Mouse (Mus musculus): ENCODE measurements around the gene Atp6v1e1. TPM values are rescaled to one million over a fixed set of nuclear protein-coding genes. Genes with fewer than 3 reads are reported as not detected.
"Not testable (repeated sequence)": the region's sequence is repeated elsewhere in the genome, so short reads cannot be mapped to it uniquely, and the experiment has no call there.

The Atp6v1e1 gene
- polyA plus RNA-seq, 1 experiment from 2014 or later, result 92.3 TPM

- WGBS, result 99% methylated on average over 2 of the region's 2 CpGs
Measured at GRCm38 (mm10) chr6:120819294-120819693, 3.3 kb downstream of the Atp6v1e1 start.

GRCm38 (mm10) chr6:120811999-120812398 is 10.6 kb downstream of the Atp6v1e1 start:
- H3K4me2 ChIP-seq; H3K27ac ChIP-seq (ENCODE audit: low read depth); H3K27me3 ChIP-seq (ENCODE audit: insufficient read depth, low read length); H3K9me3 ChIP-seq (ENCODE audit: low read depth, low read length); H3K9ac ChIP-seq; H3K4me1 ChIP-seq (ENCODE audit: insufficient read depth); DNase-seq; H3K4me3 ChIP-seq (ENCODE audit: low read depth, low read length); ATAC-seq (ENCODE audit: insufficient read depth): not testable (repeated sequence)
- H3K36me3 ChIP-seq (ENCODE audit: insufficient read depth), result peaks cover 37% of the 10 kb centered on the region
- WGBS, result 94% methylated on average over 7 of the region's 10 CpGs

More at GRCm38 (mm10) chr6:120819294-120819693, 3.3 kb downstream of the Atp6v1e1 start:
- Histone ChIP-seq H3K4me1 (ENCODE audit: insufficient read depth) (peaks cover 6% of the 10 kb centered on the region; the same call in 1 of the 2 replicates), H3K9me3 (ENCODE audit: low read depth, low read length) (no peaks in the 10 kb centered on the region), H3K27me3 (ENCODE audit: insufficient read depth, low read length) (no peaks in the 10 kb centered on the region), H3K4me2 (no peak overlapping the region), H3K4me3 (ENCODE audit: low read depth, low read length) (no peak overlapping the region), H3K36me3 (ENCODE audit: insufficient read depth) (peaks cover 23% of the 10 kb centered on the region), H3K27ac (ENCODE audit: low read depth) (no peak overlapping the region), H3K9ac (no peak overlapping the region)
- no peak for TF ChIP-seq CTCF (IDR thresholded peaks at IDR 0.05; ENCODE audit: low read depth)
- ATAC-seq (ENCODE audit: insufficient read depth), result no peak
- DNase-seq, result no peak

GRCm38 (mm10) chr6:120807738-120808081 is 14.9 kb downstream of the Atp6v1e1 start:
- no peak for TF ChIP-seq CTCF (IDR thresholded peaks at IDR 0.05; ENCODE audit: low read depth)
- Histone ChIP-seq H3K4me1 (ENCODE audit: insufficient read depth) (no peaks in the 10 kb centered on the region), H3K27me3 (ENCODE audit: insufficient read depth, low read length) (no peaks in the 10 kb centered on the region), H3K9ac (no peak overlapping the region), H3K27ac (ENCODE audit: low read depth) (no peak overlapping the region), H3K4me2 (no peak overlapping the region), H3K4me3 (ENCODE audit: low read depth, low read length) (no peak overlapping the region), H3K36me3 (ENCODE audit: insufficient read depth) (peaks cover 77% of the 10 kb centered on the region), H3K9me3 (ENCODE audit: low read depth, low read length) (no peaks in the 10 kb centered on the region)
- no peak for DNase-seq
- WGBS, result 67% methylated on average over 4 of the region's 4 CpGs
- no peak for ATAC-seq (ENCODE audit: insufficient read depth)

- no peak overlapping the region for H3K9ac ChIP-seq
- no peaks in the 10 kb centered on the region for H3K27me3 ChIP-seq (ENCODE audit: insufficient read depth, low read length)
- DNase-seq (no peak), ATAC-seq (ENCODE audit: insufficient read depth) (no peak)
- H3K4me3 ChIP-seq (ENCODE audit: low read depth, low read length), result no peak overlapping the region
- H3K4me1 ChIP-seq (ENCODE audit: insufficient read depth), result no peaks in the 10 kb centered on the region
- no peak for TF ChIP-seq CTCF (IDR thresholded peaks at IDR 0.05; ENCODE audit: low read depth)
- peaks cover 83% of the 10 kb centered on the region for H3K36me3 ChIP-seq (ENCODE audit: insufficient read depth)
- H3K9me3 ChIP-seq (ENCODE audit: low read depth, low read length), result no peaks in the 10 kb centered on the region
- no peak overlapping the region for H3K27ac ChIP-seq (ENCODE audit: low read depth)
- no peak overlapping the region for H3K4me2 ChIP-seq
- 72% methylated on average over 5 of the region's 5 CpGs for WGBS
Measured at GRCm38 (mm10) chr6:120806999-120807737, 15.4 kb downstream of the Atp6v1e1 start.

GRCm38 (mm10) chr6:120799581-120800041 is 23.0 kb downstream of the Atp6v1e1 start:
- DNase-seq (no peak), ATAC-seq (ENCODE audit: insufficient read depth) (no peak)
- H3K4me1 ChIP-seq (ENCODE audit: insufficient read depth), result no peaks in the 10 kb centered on the region
- no peaks in the 10 kb centered on the region for H3K27me3 ChIP-seq (ENCODE audit: insufficient read depth, low read length)
- 84% methylated on average over 4 of the region's 4 CpGs for WGBS
- H3K9me3 ChIP-seq (ENCODE audit: low read depth, low read length), result no peaks in the 10 kb centered on the region
- H3K9ac ChIP-seq, result no peak overlapping the region
- H3K4me2 ChIP-seq, result no peak overlapping the region
- H3K36me3 ChIP-seq (ENCODE audit: insufficient read depth), result peaks cover 96% of the 10 kb centered on the region
- no peak overlapping the region for H3K27ac ChIP-seq (ENCODE audit: low read depth)
- H3K4me3 ChIP-seq (ENCODE audit: low read depth, low read length), result no peak overlapping the region
- TF ChIP-seq CTCF (IDR thresholded peaks at IDR 0.05; ENCODE audit: low read depth), result no peak

- WGBS, result 77% methylated on average over 4 of the region's 4 CpGs
- peaks cover 96% of the 10 kb centered on the region for H3K36me3 ChIP-seq (ENCODE audit: insufficient read depth)
- no peak for DNase-seq
- no peak overlapping the region for H3K4me3 ChIP-seq (ENCODE audit: low read depth, low read length)
- H3K9ac ChIP-seq, result no peak overlapping the region
- H3K27ac ChIP-seq (ENCODE audit: low read depth), result no peak overlapping the region
- no peak for TF ChIP-seq CTCF (IDR thresholded peaks at IDR 0.05; ENCODE audit: low read depth)
- no peaks in the 10 kb centered on the region for H3K4me1 ChIP-seq (ENCODE audit: insufficient read depth)
- H3K9me3 ChIP-seq (ENCODE audit: low read depth, low read length), result no peaks in the 10 kb centered on the region
- H3K27me3 ChIP-seq (ENCODE audit: insufficient read depth, low read length), result no peaks in the 10 kb centered on the region
- ATAC-seq (ENCODE audit: insufficient read depth), result no peak
- no peak overlapping the region for H3K4me2 ChIP-seq
Measured at GRCm38 (mm10) chr6:120798905-120799304, 23.7 kb downstream of the Atp6v1e1 start.

- Histone ChIP-seq H3K4me2 (no peak overlapping the region), H3K9ac (no peak overlapping the region), H3K36me3 (ENCODE audit: insufficient read depth) (peaks cover 96% of the 10 kb centered on the region), H3K9me3 (ENCODE audit: low read depth, low read length) (no peaks in the 10 kb centered on the region), H3K27me3 (ENCODE audit: insufficient read depth, low read length) (no peaks in the 10 kb centered on the region), H3K4me1 (ENCODE audit: insufficient read depth) (no peaks in the 10 kb centered on the region), H3K27ac (ENCODE audit: low read depth) (no peak overlapping the region), H3K4me3 (ENCODE audit: low read depth, low read length) (no peak overlapping the region)
- TF ChIP-seq CTCF (IDR thresholded peaks at IDR 0.05; ENCODE audit: low read depth), result no peak
- WGBS, result 80% methylated on average over 7 of the region's 7 CpGs
- DNase-seq (no peak), ATAC-seq (ENCODE audit: insufficient read depth) (no peak)
Measured at GRCm38 (mm10) chr6:120798019-120798418, 24.6 kb downstream of the Atp6v1e1 start.
